17 mouse cellular contexts compared by ENCODE assay signal in genomic region chr4:138321488-138321887, GRCm38 (mm10).
"Had no signal": no experiment of that assay in that cellular context is flagged by ENCODE, and none has a peak within 500 bp of the region (broad histone marks: within the 10 kb centered on the region; RNA-seq: fewer than 3 reads in every experiment).

No protein-coding gene starts in this region.

- H3K36me3 ChIP-seq: stomach, embryonic 15.5 days had no signal

- H3K9me3 ChIP-seq: liver, embryonic 13.5 days; neural tube, embryonic 15.5 days; stomach, embryonic 15.5 days had no signal

- H3K9ac ChIP-seq: liver, embryonic 13.5 days; neural tube, embryonic 12.5 days; neural tube, embryonic 15.5 days; stomach, embryonic 15.5 days had no signal

- H3K27ac ChIP-seq: kidney, postnatal 0 days; layer of hippocampus, adult 2 months; liver, embryonic 13.5 days; neural tube, embryonic 12.5 days; neural tube, embryonic 15.5 days; stomach, embryonic 15.5 days had no signal

- DNase-seq: kidney, adult 2 months; layer of hippocampus, adult 9-11 months; liver, embryonic 13.5 days; lung, adult 2 months; lung, postnatal 14 days; lung, postnatal 4 days; midbrain, embryonic 14.5 days; right cerebral cortex, adult 18-20 months; right cerebral cortex, postnatal 14 days; right cerebral cortex, postnatal 4 days; thymus, postnatal 25 days had no signal

- H3K4me2 ChIP-seq: liver, embryonic 13.5 days; midbrain, embryonic 11.5 days; neural tube, embryonic 12.5 days; neural tube, embryonic 15.5 days; stomach, embryonic 15.5 days had no signal

- H3K27me3 ChIP-seq: liver, embryonic 13.5 days; neural tube, embryonic 12.5 days; neural tube, embryonic 15.5 days; stomach, embryonic 15.5 days had no signal

- H3K4me3 ChIP-seq: layer of hippocampus, adult 2 months; liver, embryonic 13.5 days; neural tube, embryonic 12.5 days; neural tube, embryonic 15.5 days; stomach, embryonic 15.5 days had no signal
